Mouse (Mus musculus) urinary bladder, adult 18-20 months (tissue): Measurements from ENCODE around the gene Pam16.

ENCODE experiments used
- DNase-seq, 2 experiments: peaks; one replicate each; pipeline ENCODE4 v3.0.0; 2022; ENCODE audit warnings: low spot score in 2 of 2, mixed read lengths in 2 of 2

Gene Pam16

DNA sequence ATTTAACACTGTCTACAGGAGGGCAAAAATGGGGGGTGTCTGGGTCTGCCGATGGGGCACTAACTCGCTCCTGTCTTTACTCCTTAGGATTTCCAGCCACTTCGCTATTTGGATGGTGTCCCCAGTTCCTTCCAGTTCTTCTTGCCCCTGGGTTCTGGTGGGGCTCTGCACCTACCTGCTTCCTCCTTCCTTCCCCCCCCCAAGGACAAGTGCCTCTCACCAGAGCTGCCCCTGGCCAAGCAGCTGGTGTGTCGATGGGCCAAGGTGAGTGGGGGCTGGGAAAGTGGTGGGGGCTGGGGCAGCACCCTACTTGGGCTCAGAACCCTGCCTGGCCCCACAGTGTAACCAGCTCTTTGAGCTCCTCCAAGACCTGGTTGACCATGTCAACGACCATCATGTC lies 13.6 kb downstream of the Pam16 start:
- no peak for DNase-seq

DNA sequence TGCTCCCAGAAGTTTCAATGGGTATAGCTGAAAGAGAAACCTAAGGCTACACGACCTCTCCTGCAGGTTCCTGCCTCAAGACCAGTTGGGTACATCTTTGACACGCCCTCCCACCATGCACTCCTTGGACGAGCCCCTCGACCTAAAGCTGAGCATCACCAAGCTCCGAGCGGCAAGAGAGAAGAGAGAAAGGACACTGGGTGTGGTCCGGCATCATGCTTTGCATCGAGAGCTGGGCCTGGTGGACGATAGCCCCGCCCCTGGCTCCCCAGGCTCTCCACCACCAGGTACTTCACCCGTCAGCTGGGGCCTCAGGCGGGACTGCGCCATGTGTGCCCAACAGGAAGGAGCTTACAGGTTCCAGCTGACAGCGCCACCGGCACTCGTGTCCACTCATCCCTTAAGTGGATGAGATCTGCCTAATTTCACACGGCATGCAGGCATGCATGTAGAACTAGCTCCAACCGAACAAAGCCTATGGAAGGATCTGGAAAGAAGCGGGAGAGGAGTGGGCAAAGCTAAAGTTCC lies 16.2 kb downstream of the Pam16 start:
- no peak for DNase-seq

GRCm38 (mm10) chr16:4607818-4608531 lies 16.8 kb downstream of the Pam16 start:
- DNase-seq, result peak; percentile 67 to 80

GRCm38 (mm10) chr16:4606431-4607084 lies 18.2 kb downstream of the Pam16 start:
- no peak for DNase-seq

GRCm38 (mm10) chr16:4605514-4606131 lies 19.2 kb downstream of the Pam16 start:
- DNase-seq, result no peak

DNA sequence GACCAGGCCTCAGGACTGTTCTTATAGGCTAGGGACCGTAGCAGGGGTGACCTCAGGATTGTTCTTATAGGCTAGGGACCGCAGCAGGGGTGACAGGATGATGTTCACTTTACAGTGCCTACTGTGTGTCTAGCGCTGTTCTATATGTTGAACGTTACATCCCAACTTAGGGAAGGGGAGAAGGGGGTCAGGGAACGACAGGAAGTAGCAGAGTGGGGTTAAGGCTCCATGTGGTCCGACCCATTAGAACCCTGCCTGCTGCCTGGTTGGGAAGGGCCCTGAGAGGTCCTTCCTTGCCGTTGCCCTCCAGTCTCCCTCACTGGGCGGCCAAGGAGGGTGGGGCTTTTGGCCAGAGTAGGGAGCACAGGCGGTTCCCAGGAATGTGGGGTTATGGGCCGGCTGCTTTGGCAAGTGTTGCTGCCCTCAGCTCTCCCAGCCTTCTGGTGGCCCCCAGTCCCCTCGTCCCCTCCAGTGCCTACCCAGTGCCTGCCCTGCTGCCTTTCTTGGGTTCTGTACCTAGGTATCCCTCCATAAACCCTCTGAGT lies 20.4 kb downstream of the Pam16 start:
- no peak for DNase-seq

DNA sequence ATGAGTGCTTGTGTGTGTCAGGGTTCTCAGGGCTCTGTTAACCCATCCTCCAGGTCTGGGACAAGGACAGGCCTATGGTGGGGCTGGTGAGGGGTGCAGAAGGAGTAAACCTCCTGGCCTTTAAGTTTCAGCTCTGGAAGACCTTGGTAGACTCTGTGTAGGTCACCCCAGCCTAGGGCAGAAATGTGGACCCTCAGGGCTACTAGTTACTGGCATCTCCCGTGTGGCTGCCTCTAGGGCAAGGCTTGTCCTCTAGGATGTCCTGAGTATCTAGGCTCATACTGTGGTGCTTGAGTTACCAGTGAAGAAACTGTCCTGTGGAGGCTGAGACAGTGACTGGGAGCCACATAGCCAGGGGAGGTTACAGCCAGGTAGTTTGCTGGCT lies 21.3 kb downstream of the Pam16 start:
- DNase-seq, result no peak

DNA sequence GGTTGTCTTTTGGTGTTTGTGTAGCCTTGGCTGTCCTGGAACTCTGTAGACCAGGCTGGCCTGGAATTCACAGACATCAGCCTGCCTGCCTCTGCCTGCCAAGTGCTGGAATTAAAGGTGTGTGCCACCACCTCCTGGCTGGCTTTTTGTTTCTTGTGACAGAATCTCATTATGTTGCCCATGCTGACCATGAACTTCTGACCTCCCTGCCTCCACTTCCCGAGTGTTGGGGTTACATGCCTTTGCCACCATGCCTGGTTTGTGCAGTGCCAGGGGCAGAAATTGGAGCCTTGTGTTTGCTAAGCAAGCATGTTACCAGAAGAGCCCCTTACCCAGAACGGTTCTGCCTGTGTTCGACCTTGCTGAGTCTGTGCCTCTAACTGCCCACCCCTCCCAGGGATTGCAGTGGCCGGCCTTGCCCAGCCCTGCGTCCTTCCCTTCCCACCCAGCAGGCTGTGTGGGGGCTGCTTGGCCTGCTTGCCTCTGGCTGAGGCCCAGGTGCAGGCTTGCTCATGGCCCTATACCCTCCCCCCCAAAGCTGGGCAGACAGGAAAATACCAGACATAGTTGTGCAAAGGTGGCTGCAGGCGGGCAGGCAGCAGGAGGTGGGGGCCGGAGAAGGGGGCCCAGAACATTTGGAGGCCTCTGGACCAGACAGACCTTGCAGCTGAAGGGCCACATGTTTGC lies 21.9 kb downstream of the Pam16 start:
- DNase-seq, result no peak

GRCm38 (mm10) chr16:4602189-4602588 lies 22.6 kb downstream of the Pam16 start:
- DNase-seq, result no peak

GRCm38 (mm10) chr16:4600701-4601310 lies 24.0 kb downstream of the Pam16 start:
- no peak for DNase-seq

DNA sequence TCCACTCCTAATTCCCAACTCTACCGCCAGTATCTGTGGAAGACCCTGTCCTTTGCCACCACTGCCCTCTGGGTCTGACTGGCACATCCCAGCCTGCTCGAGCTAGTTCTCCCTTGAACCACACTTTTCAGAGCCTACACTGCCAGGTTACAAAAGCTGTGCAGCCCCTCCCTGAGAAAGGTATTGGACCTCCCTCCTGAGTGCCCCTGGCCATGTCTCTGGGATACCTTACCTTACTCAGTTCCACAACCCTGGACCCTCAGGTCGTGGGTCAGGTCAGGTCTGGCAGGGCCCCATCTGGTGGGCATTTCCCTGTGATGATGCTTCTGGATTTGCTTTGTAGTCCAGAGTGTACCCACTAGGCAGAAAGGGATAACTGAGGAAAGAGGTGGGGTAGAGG lies 25.2 kb downstream of the Pam16 start:
- DNase-seq, result no peak

GRCm38 (mm10) chr16:4598891-4599543 lies 25.8 kb downstream of the Pam16 start:
- DNase-seq, result no peak

DNA sequence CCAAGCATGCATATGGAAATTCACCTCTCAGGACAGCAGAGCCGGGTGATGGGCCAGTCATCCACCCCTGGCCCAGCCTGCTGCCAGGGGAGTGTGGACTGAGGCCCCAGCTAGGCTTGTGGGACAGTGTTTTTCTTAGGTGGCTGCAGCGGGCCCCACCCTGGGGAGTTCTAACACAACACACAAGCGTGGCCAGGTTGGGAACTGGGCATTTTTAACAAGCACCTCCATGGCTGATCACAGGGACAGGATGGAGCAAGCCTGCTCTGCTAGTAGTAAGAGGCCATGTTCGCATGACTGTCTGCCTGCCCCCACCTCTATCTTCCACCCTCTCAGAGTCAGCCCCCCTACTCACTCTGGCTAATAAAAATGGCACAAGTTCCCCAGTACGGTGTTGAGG lies 26.7 kb downstream of the Pam16 start:
- no peak for DNase-seq

DNA sequence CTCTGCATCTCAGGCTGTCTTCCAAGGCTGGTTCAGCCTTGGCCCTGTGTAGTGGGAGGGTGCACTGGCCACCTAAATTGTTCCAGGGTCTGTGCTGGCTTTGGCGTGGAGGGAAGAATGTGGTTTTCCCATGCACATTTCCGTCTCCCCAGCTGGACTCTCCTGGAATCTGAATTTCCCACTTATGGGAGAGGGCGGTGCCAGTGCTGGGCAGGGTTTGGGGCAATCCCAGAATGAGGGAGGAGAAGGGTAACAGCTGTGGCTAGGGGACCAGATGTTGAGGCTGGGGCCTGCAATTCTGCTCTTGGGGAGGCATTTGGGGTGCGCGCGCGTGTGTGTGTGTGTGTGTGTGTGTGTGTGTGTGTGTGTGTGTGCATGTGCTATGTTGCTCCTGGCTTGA lies 27.5 kb downstream of the Pam16 start:
- DNase-seq, result no peak

GRCm38 (mm10) chr16:4596836-4597235 lies 28.0 kb downstream of the Pam16 start:
- no peak for DNase-seq

DNA sequence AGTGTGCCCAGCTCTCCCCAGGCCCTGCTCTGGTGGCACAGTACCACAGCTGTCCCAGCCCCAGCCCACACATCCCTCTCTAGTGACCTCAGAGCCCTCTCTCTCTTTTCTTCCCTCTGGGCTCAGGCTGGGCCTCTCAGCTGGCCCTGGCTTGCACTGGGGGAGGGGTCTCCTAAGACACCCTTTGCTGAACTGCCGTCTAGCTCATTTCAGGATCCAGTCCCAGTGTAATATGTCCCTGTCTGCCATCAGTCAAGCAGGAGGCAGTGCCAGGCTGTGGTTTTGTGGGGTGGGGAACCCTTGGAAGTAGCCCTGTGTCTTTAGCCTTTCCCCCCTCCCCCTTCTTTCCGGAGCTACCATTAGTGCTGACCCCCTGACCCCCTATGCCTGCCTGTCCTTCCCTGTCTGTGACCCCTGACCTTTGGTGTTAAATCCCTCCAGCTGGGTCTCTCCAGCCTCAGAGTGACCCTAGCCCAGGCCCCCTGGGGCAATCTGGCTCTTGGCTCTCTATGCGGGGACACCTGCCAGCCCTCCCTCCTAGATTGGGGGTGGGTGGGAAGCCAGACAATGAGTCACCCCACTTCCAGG lies 28.6 kb downstream of the Pam16 start:
- no peak for DNase-seq

GRCm38 (mm10) chr16:4595527-4595963 lies 29.2 kb downstream of the Pam16 start:
- peak in 1 of 2 experiments; percentile 28 for DNase-seq

DNA sequence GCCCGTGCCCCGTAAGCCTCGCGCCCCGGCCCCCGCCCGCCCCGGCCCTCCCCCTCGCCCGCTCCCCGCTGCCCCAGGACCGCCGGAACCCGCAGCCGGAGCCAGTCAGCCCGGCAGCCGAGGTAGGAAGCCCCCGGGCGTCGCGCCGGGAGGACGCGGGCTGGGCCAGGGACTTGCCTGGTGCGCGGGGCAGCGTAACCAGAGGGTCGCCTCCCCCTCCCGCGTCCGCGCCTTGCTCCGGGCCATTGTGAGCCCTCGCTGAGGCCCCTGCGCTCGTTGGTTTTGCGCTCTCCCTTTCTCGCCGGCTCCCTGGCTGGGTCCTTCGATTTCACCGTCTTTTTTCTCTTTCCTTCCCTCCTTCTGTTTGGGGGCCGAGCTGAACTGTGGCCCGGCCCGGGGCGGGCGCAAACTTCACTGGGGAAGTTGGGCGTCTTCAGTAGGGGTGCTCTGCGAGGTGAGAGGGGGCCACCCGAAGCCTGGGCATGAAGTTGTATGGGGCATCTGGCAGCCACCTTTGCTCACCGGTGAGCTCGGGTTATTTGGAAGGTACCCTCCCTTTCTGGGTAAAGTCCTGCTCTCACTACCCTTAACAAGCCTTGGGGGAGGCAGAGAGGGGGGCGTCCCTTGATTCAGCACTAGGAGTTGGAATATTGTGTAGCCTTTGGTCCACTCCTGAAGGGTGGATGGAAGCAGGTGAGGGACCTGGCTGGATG lies 29.8 kb downstream of the Pam16 start:
- no peak for DNase-seq

GRCm38 (mm10) chr16:4593971-4594813 lies 30.6 kb downstream of the Pam16 start, which contains the start of gene Glis2:
Gene Glis2, plus strand, starts transcription at chr16:4594713.
- DNase-seq, result peak in 1 of 2 experiments; percentile 32
